Mouse (Mus musculus): Measurements from ENCODE around the gene Sstr3. TPM values are rescaled to one million over a fixed set of nuclear protein-coding genes. Genes with fewer than 3 reads are reported as not detected.

Gene Sstr3
- polyA plus RNA-seq, 1 experiment from 2014 or later: not detected

DNA sequence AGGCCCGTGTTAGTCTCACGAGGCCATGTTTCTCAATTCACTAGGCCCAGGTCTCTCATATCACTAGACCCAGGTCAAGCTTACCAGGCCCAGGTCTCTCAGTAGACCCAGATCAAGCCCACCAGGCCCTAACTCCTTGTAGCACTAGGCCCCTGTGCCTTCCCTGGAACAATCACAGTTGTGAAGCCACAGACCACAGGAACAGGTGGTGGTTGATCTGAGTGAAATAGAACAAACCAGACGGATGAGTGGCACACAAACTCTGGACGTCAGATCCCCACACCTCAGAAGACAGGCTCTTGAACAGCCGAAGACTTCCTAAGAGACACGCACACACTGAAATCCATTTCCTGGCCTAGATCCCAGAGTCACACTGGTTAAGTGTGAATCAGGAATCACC lies 33.7 kb downstream of the Sstr3 start:
- no peaks in the 10 kb centered on the region for H3K27me3 ChIP-seq
- DNase-seq (no peak), ATAC-seq (ENCODE audit: low read depth) (no peak)
- 57% methylated on average over 6 of the region's 6 CpGs for WGBS (ENCODE audit: insufficient replicate concordance)
- H3K9me3 ChIP-seq (replicated peaks): no peaks in the 10 kb centered on the region
- H3K4me3 ChIP-seq (replicated peaks): no peak overlapping the region
- no peak overlapping the region for H3K9ac ChIP-seq
- H3K36me3 ChIP-seq: no peaks in the 10 kb centered on the region
- H3K4me2 ChIP-seq: no peak overlapping the region
- peaks cover 14% of the 10 kb centered on the region for H3K4me1 ChIP-seq (replicated peaks)
- H3K27ac ChIP-seq: no peak overlapping the region

DNA sequence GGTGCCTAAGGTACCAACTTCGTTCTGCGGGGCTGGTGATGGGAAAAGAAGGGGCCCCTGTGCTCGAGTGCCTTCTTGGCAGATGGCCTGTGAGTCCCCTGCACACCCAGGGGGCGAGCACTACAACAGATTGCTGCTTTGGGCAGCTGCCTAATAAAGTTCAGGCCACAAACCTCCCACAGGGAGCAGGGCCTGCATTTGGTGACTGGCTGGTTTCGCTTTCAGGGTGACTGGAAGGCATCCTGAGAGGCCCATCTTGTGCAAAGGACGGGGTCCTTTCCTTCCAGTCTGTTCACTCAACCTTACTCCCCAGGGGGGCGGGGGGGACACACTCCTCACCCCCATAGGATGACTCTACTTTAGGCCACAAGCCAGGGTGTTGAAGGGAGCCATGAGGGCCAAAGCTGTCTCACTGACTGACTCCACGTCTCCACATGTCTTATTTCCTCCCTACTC lies 34.3 kb downstream of the Sstr3 start:
- H3K4me3 ChIP-seq (replicated peaks): no peak overlapping the region
- H3K9me3 ChIP-seq (replicated peaks): no peaks in the 10 kb centered on the region
- 51% methylated on average over 8 of the region's 8 CpGs for WGBS (ENCODE audit: insufficient replicate concordance)
- no peak overlapping the region for H3K9ac ChIP-seq
- H3K4me2 ChIP-seq: no peak overlapping the region
- DNase-seq (no peak), ATAC-seq (ENCODE audit: low read depth) (no peak)
- H3K36me3 ChIP-seq: no peaks in the 10 kb centered on the region
- H3K27ac ChIP-seq: no peak overlapping the region
- H3K27me3 ChIP-seq: no peaks in the 10 kb centered on the region
- H3K4me1 ChIP-seq (replicated peaks): peaks cover 14% of the 10 kb centered on the region

DNA sequence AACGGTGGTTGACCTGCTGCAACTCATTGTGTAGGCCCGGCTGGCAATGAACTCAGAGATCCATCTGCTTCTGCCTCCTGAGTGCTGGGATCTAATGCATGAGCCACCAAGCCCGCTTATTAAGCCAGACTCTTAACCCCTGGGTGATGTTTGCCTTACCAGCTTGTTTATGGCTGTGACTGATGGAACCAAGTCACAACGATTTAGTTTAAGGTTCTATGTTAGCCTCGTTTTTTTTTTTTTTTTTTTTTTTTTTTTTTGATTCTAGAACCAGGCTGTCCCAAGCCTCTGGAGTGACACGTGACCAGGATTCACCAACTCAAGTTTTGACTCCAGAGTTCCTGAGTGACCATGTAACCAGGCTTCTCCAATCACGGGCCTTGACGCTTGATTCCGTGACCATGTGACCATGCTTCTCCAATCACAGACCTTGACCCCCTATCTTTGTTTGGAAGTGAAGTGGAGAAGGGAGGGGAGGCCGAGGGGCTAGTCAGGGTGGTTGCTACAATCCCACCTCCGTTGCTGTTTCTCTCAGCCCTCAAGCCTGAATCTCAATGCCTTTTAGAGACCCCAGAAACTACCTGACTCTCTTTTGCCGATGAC lies 35.1 kb downstream of the Sstr3 start:
- no peaks in the 10 kb centered on the region for H3K36me3 ChIP-seq
- peaks cover 14% of the 10 kb centered on the region for H3K4me1 ChIP-seq (replicated peaks)
- no peak overlapping the region for H3K27ac ChIP-seq
- no peak overlapping the region for H3K9ac ChIP-seq
- DNase-seq (no peak), ATAC-seq (ENCODE audit: low read depth) (no peak)
- WGBS (ENCODE audit: insufficient replicate concordance): 56% methylated on average over 12 of the region's 12 CpGs
- no peak overlapping the region for H3K4me3 ChIP-seq (replicated peaks)
- no peaks in the 10 kb centered on the region for H3K27me3 ChIP-seq
- no peak overlapping the region for H3K4me2 ChIP-seq
- no peaks in the 10 kb centered on the region for H3K9me3 ChIP-seq (replicated peaks)

- Histone ChIP-seq H3K36me3 (no peaks in the 10 kb centered on the region), H3K27ac (no peak overlapping the region), H3K4me1 (replicated peaks) (peaks cover 14% of the 10 kb centered on the region), H3K9me3 (replicated peaks) (no peaks in the 10 kb centered on the region), H3K4me3 (replicated peaks) (no peak overlapping the region), H3K9ac (no peak overlapping the region), H3K27me3 (no peaks in the 10 kb centered on the region), H3K4me2 (no peak overlapping the region)
- WGBS (ENCODE audit: insufficient replicate concordance): 64% methylated on average over 7 of the region's 7 CpGs
- DNase-seq: no peak
- ATAC-seq (ENCODE audit: low read depth): no peak
Observed at GRCm38 (mm10) chr15:78508443-78508842, 36.0 kb downstream of the Sstr3 start.

DNA sequence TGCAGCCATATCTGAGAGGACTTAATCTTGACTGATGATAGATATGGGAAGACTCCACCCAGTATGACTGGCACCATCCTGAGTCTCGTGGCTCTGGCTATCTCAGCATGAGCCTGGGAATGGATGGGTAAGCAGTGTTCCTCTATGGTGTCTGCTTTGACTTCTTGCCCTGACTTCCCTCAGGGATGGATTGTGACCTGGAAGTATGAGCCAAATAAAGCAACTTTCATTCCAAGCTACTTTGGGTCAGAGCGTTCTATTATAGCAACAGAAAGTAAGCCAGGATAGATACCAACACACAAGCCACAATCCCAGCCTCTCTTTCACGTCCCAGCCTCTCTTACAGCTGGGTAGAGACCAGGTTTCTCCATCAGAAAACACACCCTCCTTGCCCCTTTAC lies 38.9 kb downstream of the Sstr3 start:
- no peak overlapping the region for H3K4me3 ChIP-seq (replicated peaks)
- DNase-seq: no peak
- WGBS (ENCODE audit: insufficient replicate concordance): 54% methylated on average over 3 of the region's 3 CpGs
- H3K9me3 ChIP-seq (replicated peaks): no peaks in the 10 kb centered on the region
- H3K9ac ChIP-seq: no peak overlapping the region
- no peak overlapping the region for H3K4me2 ChIP-seq
- no peaks in the 10 kb centered on the region for H3K27me3 ChIP-seq
- ATAC-seq (ENCODE audit: low read depth): no peak
- H3K36me3 ChIP-seq: no peaks in the 10 kb centered on the region
- H3K4me1 ChIP-seq (replicated peaks): peaks cover 8% of the 10 kb centered on the region
- H3K27ac ChIP-seq: no peak overlapping the region

DNA sequence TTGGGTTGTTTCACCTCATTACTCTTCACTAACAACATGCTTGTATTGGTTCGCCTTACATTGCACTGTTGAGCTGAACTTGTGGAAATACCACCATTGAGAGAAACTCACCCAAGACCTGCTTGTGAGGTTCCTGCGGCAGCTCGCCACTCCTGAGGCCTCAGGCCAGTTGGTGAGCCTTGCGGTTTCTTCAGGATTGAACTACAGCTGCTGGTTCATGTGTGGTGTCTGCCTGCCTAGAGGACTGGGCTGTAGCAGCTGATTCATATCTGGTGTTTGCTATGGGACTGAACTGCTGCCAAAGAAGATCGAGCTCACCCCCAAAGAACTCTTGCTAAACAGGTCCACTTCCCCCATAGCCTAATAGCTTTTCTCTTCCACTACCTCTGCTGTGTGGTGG lies 39.7 kb downstream of the Sstr3 start:
- no peak overlapping the region for H3K27ac ChIP-seq
- peaks cover 1% of the 10 kb centered on the region; the same call in 1 of the 2 replicates for H3K4me1 ChIP-seq (replicated peaks)
- H3K9me3 ChIP-seq (replicated peaks): no peaks in the 10 kb centered on the region
- WGBS (ENCODE audit: insufficient replicate concordance): 73% methylated on average over 5 of the region's 5 CpGs
- H3K36me3 ChIP-seq: no peaks in the 10 kb centered on the region
- H3K27me3 ChIP-seq: no peaks in the 10 kb centered on the region
- H3K4me2 ChIP-seq: no peak overlapping the region
- no peak overlapping the region for H3K9ac ChIP-seq
- no peak overlapping the region for H3K4me3 ChIP-seq (replicated peaks)
- ATAC-seq (ENCODE audit: low read depth): no peak
- DNase-seq: no peak

DNA sequence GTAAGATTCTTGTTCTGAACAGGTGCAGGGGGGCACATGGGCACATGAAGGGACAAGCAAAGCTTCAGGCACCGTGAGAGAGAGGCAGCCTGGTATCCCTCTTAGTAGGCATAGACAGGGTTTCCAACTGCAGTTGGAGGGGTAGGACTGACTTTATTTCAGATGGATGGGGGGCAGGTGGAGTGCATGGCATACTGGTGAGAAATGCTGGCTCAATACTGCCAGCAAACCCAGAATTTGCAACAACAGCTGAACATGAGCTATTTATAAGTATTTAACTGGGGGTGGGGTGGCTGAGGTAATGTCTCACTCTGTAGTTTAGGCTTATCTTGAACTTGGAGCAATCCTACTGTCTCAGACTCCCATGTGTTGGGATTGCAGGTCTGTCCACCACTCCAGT lies 40.5 kb downstream of the Sstr3 start:
- Histone ChIP-seq H3K4me3 (replicated peaks) (no peak overlapping the region), H3K4me2 (no peak overlapping the region)

DNA sequence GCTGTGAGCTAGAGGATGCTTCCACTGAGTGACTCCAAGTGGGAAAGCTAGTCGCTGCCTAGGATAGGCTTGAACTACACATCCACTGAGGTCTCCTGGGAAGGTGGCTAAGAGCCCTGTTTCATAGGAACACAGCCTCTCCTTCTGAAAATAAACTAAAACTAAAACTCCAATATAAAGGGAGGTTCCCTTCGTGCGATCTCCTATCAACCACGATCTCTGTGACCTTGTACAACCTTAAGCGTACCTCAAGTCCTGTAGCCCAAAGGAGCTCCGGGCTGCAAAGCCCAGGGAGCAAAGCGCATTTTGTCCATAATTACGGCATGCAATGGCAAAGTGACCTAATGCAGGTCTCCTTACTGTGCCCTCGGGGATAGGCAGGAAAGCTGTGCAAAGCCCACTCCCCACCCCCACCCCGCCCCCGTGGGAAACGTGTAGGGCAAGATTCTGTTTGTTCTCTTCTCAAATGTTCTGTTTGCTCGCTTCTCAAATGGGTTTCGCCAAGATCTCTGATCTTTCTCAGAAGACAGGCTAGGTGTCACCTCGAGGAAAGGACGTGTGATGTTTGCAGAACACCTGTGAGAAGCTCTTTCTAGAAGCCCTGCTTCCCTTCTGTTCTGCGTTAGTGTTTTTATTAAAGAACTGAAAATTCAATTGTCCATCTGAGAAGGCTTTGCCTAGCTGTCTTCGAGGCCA lies 41.9 kb downstream of the Sstr3 start:
- H3K9ac ChIP-seq: no peak overlapping the region
- no peak overlapping the region for H3K4me3 ChIP-seq (replicated peaks)
- H3K4me2 ChIP-seq: no peak overlapping the region
- no peak overlapping the region for H3K27ac ChIP-seq
- 67% methylated on average over 18 of the region's 18 CpGs for WGBS (ENCODE audit: insufficient replicate concordance)
- DNase-seq (no peak), ATAC-seq (ENCODE audit: low read depth) (no peak)
- no peaks in the 10 kb centered on the region for H3K27me3 ChIP-seq
- H3K36me3 ChIP-seq: no peaks in the 10 kb centered on the region
- no peaks in the 10 kb centered on the region for H3K4me1 ChIP-seq (replicated peaks)
- no peaks in the 10 kb centered on the region for H3K9me3 ChIP-seq (replicated peaks)

More for the DNA sequence above, 40.5 kb downstream of the Sstr3 start:
- DNase-seq (no peak), ATAC-seq (ENCODE audit: low read depth) (no peak)
- H3K4me1 ChIP-seq (replicated peaks): no peaks in the 10 kb centered on the region
- H3K27ac ChIP-seq: no peak overlapping the region
- WGBS (ENCODE audit: insufficient replicate concordance): 58% methylated on average over 1 of the region's 1 CpGs
- H3K36me3 ChIP-seq: no peaks in the 10 kb centered on the region
- no peak overlapping the region for H3K9ac ChIP-seq
- H3K9me3 ChIP-seq (replicated peaks): no peaks in the 10 kb centered on the region
- H3K27me3 ChIP-seq: no peaks in the 10 kb centered on the region

DNA sequence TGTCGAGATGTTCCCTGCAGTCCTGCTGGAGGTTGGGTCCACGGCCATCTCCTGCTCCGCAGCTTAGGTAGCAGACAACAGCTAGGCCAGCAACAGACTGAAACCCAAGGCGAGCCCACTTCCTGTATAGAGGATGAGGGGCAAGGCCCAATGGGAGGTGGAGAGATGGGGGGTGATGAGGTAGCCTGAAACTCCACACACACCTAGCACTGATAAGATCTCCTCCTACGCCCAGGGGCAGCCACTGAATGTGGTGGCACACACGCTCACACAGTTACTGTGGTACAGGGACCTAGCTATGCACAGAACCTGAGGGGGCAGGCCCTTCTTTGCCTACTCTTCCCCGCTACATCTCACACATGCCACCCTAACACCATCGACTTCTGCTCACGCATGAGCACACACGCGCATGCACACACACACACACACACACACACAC lies 49.5 kb downstream of the Sstr3 start, which contains the start of gene Il2rb:
TSS of gene Il2rb (minus strand) at position 304 of the 439 bp plus-strand sequence.
- ATAC-seq (ENCODE audit: low read depth): no peak
- Histone ChIP-seq H3K4me1 (replicated peaks) (no peaks in the 10 kb centered on the region), H3K4me2 (no peak within 1 kb of the TSS), H3K27me3 (no peaks in the 10 kb centered on the region), H3K9ac (no peak within 1 kb of the TSS), H3K27ac (no peak within 1 kb of the TSS), H3K36me3 (no peaks in the 10 kb centered on the region), H3K4me3 (replicated peaks) (no peak within 1 kb of the TSS), H3K9me3 (replicated peaks) (no peaks in the 10 kb centered on the region)
- DNase-seq: no peak
- 76% methylated on average over 11 of the region's 11 CpGs for WGBS (ENCODE audit: insufficient replicate concordance)

DNA sequence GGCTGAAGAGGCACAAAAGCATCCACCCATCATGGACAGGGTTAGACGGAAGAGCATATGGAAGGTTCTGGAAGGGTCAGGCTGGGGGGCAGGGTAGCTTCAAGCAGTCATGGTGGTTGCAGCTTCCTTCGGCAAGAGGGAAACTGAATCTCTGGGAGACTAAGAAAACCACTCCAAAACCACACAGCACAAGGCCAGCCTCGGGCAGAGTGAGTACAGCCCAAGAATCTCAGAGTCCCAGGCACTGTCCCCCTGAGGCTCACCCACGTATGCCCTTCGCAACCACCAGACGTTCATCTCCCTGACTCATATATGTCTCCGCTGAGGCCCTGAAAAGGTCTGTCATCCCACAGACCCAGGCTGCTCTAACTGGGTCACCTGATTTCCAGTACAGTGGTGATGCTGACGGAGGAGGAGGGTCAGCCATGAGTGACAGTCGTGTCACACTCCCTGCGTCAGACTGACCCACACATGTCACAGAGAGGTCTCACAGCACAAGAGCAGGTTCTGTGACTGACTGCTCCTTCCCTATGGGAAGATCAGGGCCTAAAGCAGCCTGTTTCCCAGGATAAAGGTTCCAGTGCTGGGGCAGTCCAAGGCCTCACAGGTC lies 51.0 kb downstream of the Sstr3 start:
- Histone ChIP-seq H3K4me2 (no peak overlapping the region), H3K27ac (no peak overlapping the region), H3K4me3 (replicated peaks) (no peak overlapping the region), H3K4me1 (replicated peaks) (no peaks in the 10 kb centered on the region), H3K9ac (no peak overlapping the region), H3K27me3 (no peaks in the 10 kb centered on the region), H3K36me3 (no peaks in the 10 kb centered on the region), H3K9me3 (replicated peaks) (no peaks in the 10 kb centered on the region)
- DNase-seq (no peak), ATAC-seq (ENCODE audit: low read depth) (no peak; the same call in 1 of the 2 replicates)
- WGBS (ENCODE audit: insufficient replicate concordance): 67% methylated on average over 10 of the region's 10 CpGs

GRCm38 (mm10) chr15:78491301-78491700 lies 53.2 kb downstream of the Sstr3 start:
- Histone ChIP-seq H3K9ac (no peak overlapping the region), H3K36me3 (no peaks in the 10 kb centered on the region), H3K27me3 (no peaks in the 10 kb centered on the region), H3K9me3 (replicated peaks) (no peaks in the 10 kb centered on the region), H3K4me1 (replicated peaks) (no peaks in the 10 kb centered on the region), H3K4me3 (replicated peaks) (no peak overlapping the region), H3K4me2 (no peak overlapping the region), H3K27ac (no peak overlapping the region)
- DNase-seq (no peak), ATAC-seq (ENCODE audit: low read depth) (no peak)
- 54% methylated on average over 3 of the region's 3 CpGs for WGBS (ENCODE audit: insufficient replicate concordance)
